Mouse (Mus musculus) G1E (cell line): ENCODE data around the gene Stambpl1.

ENCODE experiments used
- CTCF ChIP-seq: IDR thresholded peaks from 2 replicates; pipeline ENCODE4 v1.5.1; 2012; ENCODE audit warnings: low read depth, low read length, inconsistent platforms, mixed read lengths
- GATA1 ChIP-seq: IDR thresholded peaks from 2 replicates; pipeline ENCODE4 v1.6.1; 2012; ENCODE audit warnings: borderline replicate concordance, low read length, inconsistent platforms, mixed read lengths
- POLR2AphosphoS5 ChIP-seq: IDR thresholded peaks from 2 replicates; pipeline ENCODE4 v1.6.1; 2012; ENCODE audit warnings: low read depth, low read length, inconsistent platforms; ENCODE audit not compliant: insufficient replicate concordance
- TAL1 ChIP-seq: conservative IDR thresholded peaks from 2 replicates; pipeline ENCODE4 v1.6.1; 2012; ENCODE audit warnings: low read depth, low read length, inconsistent platforms, mixed read lengths

DNA sequence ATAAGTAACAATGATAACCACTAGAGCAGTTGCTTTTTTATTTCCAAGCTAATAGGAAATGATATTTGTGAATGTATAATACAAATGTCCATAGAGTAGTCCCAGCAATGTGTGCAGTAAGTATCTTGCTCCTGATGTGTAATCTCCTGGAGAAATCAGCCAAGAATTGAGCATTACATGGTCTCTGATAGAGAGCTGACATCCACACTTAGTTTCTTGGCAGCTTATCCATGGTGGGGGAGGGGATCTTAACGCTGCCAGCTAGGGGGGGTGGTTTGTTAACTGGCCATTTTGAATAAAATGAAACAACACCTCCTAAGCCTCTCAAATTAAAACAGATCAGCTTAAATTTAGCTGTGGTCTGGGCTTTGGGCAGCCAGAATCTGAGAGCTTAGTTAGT, 77.0 kb downstream of the Stambpl1 start:
- TF ChIP-seq CTCF (no peak), POLR2AphosphoS5 (no peak), GATA1 (no peak), TAL1 (no peak)
